Mouse (Mus musculus) ovary, adult 2 months (tissue): Measurements from ENCODE around the gene Srp9. TPM values are rescaled to one million over a fixed set of nuclear protein-coding genes. Genes with fewer than 3 reads are reported as not detected.

Experiments
- polyA plus RNA-seq: library from polyadenylated mRNA; depleted of rRNA; stranded (reverse); fragments of >200 nt; gene quantifications from 2 replicates; pipeline ENCODE4 v1.2.3, GENCODE M21; 2012; rRNA removed

Srp9 gene
- polyA plus RNA-seq = 30.0 and 40.0 TPM in 2 replicates

GRCm38 (mm10) chr1:182124506-182124905 is at the start of gene Srp9:
Gene Srp9, plus strand, starts transcription at chr1:182124737.

DNA sequence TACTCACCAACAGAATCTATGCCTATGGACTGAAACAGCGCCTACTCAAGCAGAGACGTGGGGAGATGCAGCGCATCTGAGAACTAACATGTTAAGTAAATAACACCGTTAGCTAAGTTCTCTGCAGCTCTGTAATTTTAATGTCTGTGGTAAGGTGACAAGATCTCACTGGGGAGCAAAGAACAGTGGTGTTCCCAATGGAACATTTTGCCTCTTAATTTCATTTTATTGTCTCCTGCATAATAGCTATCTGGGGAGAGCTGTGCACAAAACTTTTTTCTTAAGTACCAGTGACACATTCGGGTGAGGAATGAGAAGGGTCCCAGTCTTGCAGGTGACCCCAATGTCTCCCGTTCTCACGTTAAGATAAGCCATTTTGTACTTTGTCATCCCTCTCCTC is 39.8 kb downstream of the Srp9 start, which contains the start of gene Vmn1r1:
Gene Vmn1r1, minus strand, starts transcription at position 101 of the 400 bp plus-strand sequence.

Other genes starting within 250 kb of the Srp9 start
- gene Enah, start 104.7 kb upstream of the Srp9 start, polyA plus RNA-seq = 44.9 and 50.6 TPM in 2 replicates
- not detected in 2 replicates for gene Vmn1r1, start 39.7 kb downstream of the Srp9 start, polyA plus RNA-seq
- gene Degs1, start 158.1 kb downstream of the Srp9 start, polyA plus RNA-seq = 38.0 and 47.7 TPM in 2 replicates
- 23.6 and 26.5 TPM in 2 replicates for gene Fbxo28, start 216.9 kb downstream of the Srp9 start, polyA plus RNA-seq